Mouse (Mus musculus) midbrain, embryonic 16.5 days (tissue): Measurements from ENCODE around the gene Trpv1. TPM values are rescaled to one million over a fixed set of nuclear protein-coding genes. Genes with fewer than 3 reads are reported as not detected.

Experiments used
- ATAC-seq: fragments of 200-750 bp; cut with Nextera tagmentation; 2 replicates; pipeline ENCODE4 v1.8.0; 2017; ENCODE audit warnings: moderate TSS enrichment
- H3K27ac ChIP-seq: fragments of 300-500 bp; sonication (generic); 2 replicates; pipeline ENCODE4 v1.5.1; 2014; ENCODE audit warnings: mild to moderate bottlenecking, low read length, mixed read lengths
- H3K27me3 ChIP-seq: fragments of 300-500 bp; sonication (generic); 2 replicates; pipeline ENCODE4 v1.6.1; 2014; ENCODE audit warnings: low read depth, low read length, mixed read lengths; ENCODE audit not compliant: control insufficient read depth, insufficient read depth
- H3K36me3 ChIP-seq: fragments of 300-500 bp; sonication (generic); 2 replicates; pipeline ENCODE4 v1.6.1; 2014; ENCODE audit warnings: mild to moderate bottlenecking, low read length, moderate library complexity, mixed read lengths; ENCODE audit not compliant: control insufficient read depth, insufficient read depth
- H3K4me1 ChIP-seq: fragments of 300-500 bp; sonication (generic); 2 replicates; pipeline ENCODE4 v1.6.1; 2014; ENCODE audit warnings: mild to moderate bottlenecking, low read length, mixed read lengths; ENCODE audit not compliant: control insufficient read depth, insufficient read depth
- H3K4me2 ChIP-seq: fragments of 300-500 bp; sonication (generic); 2 replicates; pipeline ENCODE4 v1.6.1; 2014; ENCODE audit warnings: mild to moderate bottlenecking, low read length, mixed read lengths
- H3K4me3 ChIP-seq: fragments of 300-500 bp; sonication (generic); 2 replicates; pipeline ENCODE4 v1.5.1; 2014; ENCODE audit warnings: low read depth, mild to moderate bottlenecking, low read length, moderate library complexity, mixed read lengths
- H3K9ac ChIP-seq: fragments of 300-500 bp; sonication (generic); 2 replicates; pipeline ENCODE4 v1.6.1; 2014; ENCODE audit warnings: low read depth, low read length, mixed read lengths
- H3K9me3 ChIP-seq: fragments of 300-500 bp; sonication (generic); replicated peaks from 2 replicates; pipeline ENCODE4 v1.6.1; 2014; ENCODE audit warnings: mild to moderate bottlenecking, low read length, mixed read lengths; ENCODE audit not compliant: control insufficient read depth, poor library complexity, severe bottlenecking
- WGBS: fragments of 180-500 bp; shearing (Covaris S2); extraction: QIAGEN DNeasy Blood & Tissue Kit; methylation state at CpG from one replicate; pipeline ENCODE4 v1.1.7; 2014; 5-methylcytosine and 5-hydroxymethylcytosine counted together
- polyA plus RNA-seq: library from polyadenylated mRNA; unstranded; fragments of >200 nt; fragmentation: Nextera tagmentation; extraction: Ambion mirVana; gene quantifications from 2 replicates; pipeline ENCODE4 v1.2.1, GENCODE M21; 2015

Trpv1 gene
- polyA plus RNA-seq, 1 experiment from 2014 or later: 0.38 TPM

GRCm38 (mm10) chr11:73258664-73259063 lies 24.6 kb downstream of the Trpv1 start:
- Histone ChIP-seq H3K4me1 (no peaks in the 10 kb centered on the region), H3K4me2 (no peak overlapping the region), H3K9ac (no peak overlapping the region), H3K9me3 (no peaks in the 10 kb centered on the region), H3K4me3 (no peak overlapping the region), H3K27ac (no peak overlapping the region), H3K27me3 (no peaks in the 10 kb centered on the region), H3K36me3 (no peaks in the 10 kb centered on the region)
- ATAC-seq: no peak

- Histone ChIP-seq H3K4me1 (no peaks in the 10 kb centered on the region), H3K9me3 (no peaks in the 10 kb centered on the region), H3K36me3 (no peaks in the 10 kb centered on the region), H3K4me2 (no peak overlapping the region), H3K27ac (no peak overlapping the region), H3K27me3 (no peaks in the 10 kb centered on the region), H3K4me3 (no peak overlapping the region), H3K9ac (no peak overlapping the region)
- no peak for ATAC-seq
- WGBS: 91% methylated on average over 3 of the region's 3 CpGs
Observed at GRCm38 (mm10) chr11:73260457-73260856, 26.4 kb downstream of the Trpv1 start.

- H3K9ac ChIP-seq: no peak overlapping the region
- H3K36me3 ChIP-seq: no peaks in the 10 kb centered on the region
- no peak overlapping the region for H3K27ac ChIP-seq
- 94% methylated on average over 1 of the region's 1 CpGs for WGBS
- H3K4me3 ChIP-seq: no peak overlapping the region
- no peak for ATAC-seq
- H3K4me2 ChIP-seq: no peak overlapping the region
- H3K27me3 ChIP-seq: no peaks in the 10 kb centered on the region
- no peaks in the 10 kb centered on the region for H3K9me3 ChIP-seq
- no peaks in the 10 kb centered on the region for H3K4me1 ChIP-seq
Observed at GRCm38 (mm10) chr11:73261385-73261784, 27.3 kb downstream of the Trpv1 start.

- Histone ChIP-seq H3K27me3 (no peaks in the 10 kb centered on the region), H3K9me3 (no peaks in the 10 kb centered on the region), H3K9ac (no peak within 1 kb of the TSS), H3K4me1 (no peaks in the 10 kb centered on the region), H3K4me3 (no peak within 1 kb of the TSS), H3K36me3 (no peaks in the 10 kb centered on the region), H3K27ac (no peak within 1 kb of the TSS), H3K4me2 (no peak within 1 kb of the TSS)
- WGBS: 90% methylated on average over 7 of the region's 7 CpGs
- ATAC-seq: no peak
Observed at GRCm38 (mm10) chr11:73267267-73267666, 33.2 kb downstream of the Trpv1 start, which contains the start of gene Trpv3. Gene Trpv3, plus strand, starts transcription at chr11:73267388.

GRCm38 (mm10) chr11:73274821-73275220 lies 40.7 kb downstream of the Trpv1 start:
- Histone ChIP-seq H3K36me3 (no peaks in the 10 kb centered on the region), H3K27me3 (no peaks in the 10 kb centered on the region), H3K9me3 (no peaks in the 10 kb centered on the region), H3K9ac (no peak overlapping the region), H3K4me1 (no peaks in the 10 kb centered on the region), H3K27ac (no peak overlapping the region), H3K4me2 (no peak overlapping the region), H3K4me3 (no peak overlapping the region)
- WGBS: 30% methylated on average over 2 of the region's 2 CpGs
- ATAC-seq: no peak

GRCm38 (mm10) chr11:73280710-73281109 lies 46.6 kb downstream of the Trpv1 start:
- no peak for ATAC-seq
- H3K27me3 ChIP-seq: no peaks in the 10 kb centered on the region
- no peaks in the 10 kb centered on the region for H3K36me3 ChIP-seq
- peak overlapping the region; percentile 56; the same call in 1 of the 2 replicates for H3K4me2 ChIP-seq
- no peak overlapping the region for H3K27ac ChIP-seq
- no peak overlapping the region for H3K4me3 ChIP-seq
- H3K4me1 ChIP-seq: peaks cover 3% of the 10 kb centered on the region; the same call in 1 of the 2 replicates
- WGBS: 79% methylated on average over 5 of the region's 5 CpGs
- no peaks in the 10 kb centered on the region for H3K9me3 ChIP-seq
- H3K9ac ChIP-seq: no peak overlapping the region

- Histone ChIP-seq H3K36me3 (no peaks in the 10 kb centered on the region), H3K4me1 (peaks cover 3% of the 10 kb centered on the region; the same call in 1 of the 2 replicates), H3K4me2 (peak overlapping the region; percentile 56), H3K9ac (peak overlapping the region; percentile 47), H3K4me3 (peak overlapping the region; percentile 37), H3K9me3 (no peaks in the 10 kb centered on the region), H3K27ac (0 out of 2 replicates have a peak overlapping the region, but pooled peaks have one; percentile 1), H3K27me3 (no peaks in the 10 kb centered on the region)
- 4% methylated on average over 16 of the region's 16 CpGs for WGBS
- ATAC-seq: peak; percentile 95
Observed at GRCm38 (mm10) chr11:73281528-73282027, 47.5 kb downstream of the Trpv1 start.

GRCm38 (mm10) chr11:73283369-73283768 lies 49.3 kb downstream of the Trpv1 start:
- H3K27ac ChIP-seq: no peak overlapping the region
- H3K9me3 ChIP-seq: no peaks in the 10 kb centered on the region
- H3K9ac ChIP-seq: no peak overlapping the region
- peaks cover 3% of the 10 kb centered on the region; the same call in 1 of the 2 replicates for H3K4me1 ChIP-seq
- H3K27me3 ChIP-seq: no peaks in the 10 kb centered on the region
- 85% methylated on average over 9 of the region's 9 CpGs for WGBS
- H3K4me2 ChIP-seq: no peak overlapping the region
- no peaks in the 10 kb centered on the region for H3K36me3 ChIP-seq
- ATAC-seq: no peak
- H3K4me3 ChIP-seq: no peak overlapping the region

GRCm38 (mm10) chr11:73283926-73284325 lies 49.8 kb downstream of the Trpv1 start:
- WGBS: 55% methylated on average over 1 of the region's 1 CpGs
- H3K9me3 ChIP-seq: no peaks in the 10 kb centered on the region
- H3K4me2 ChIP-seq: no peak overlapping the region
- H3K4me3 ChIP-seq: no peak overlapping the region
- peaks cover 3% of the 10 kb centered on the region; the same call in 1 of the 2 replicates for H3K4me1 ChIP-seq
- ATAC-seq: no peak
- H3K27me3 ChIP-seq: no peaks in the 10 kb centered on the region
- H3K9ac ChIP-seq: no peak overlapping the region
- no peak overlapping the region for H3K27ac ChIP-seq
- no peaks in the 10 kb centered on the region for H3K36me3 ChIP-seq
